Comparison of ENCODE assay signal across 16 mouse cellular contexts in the genomic region with DNA sequence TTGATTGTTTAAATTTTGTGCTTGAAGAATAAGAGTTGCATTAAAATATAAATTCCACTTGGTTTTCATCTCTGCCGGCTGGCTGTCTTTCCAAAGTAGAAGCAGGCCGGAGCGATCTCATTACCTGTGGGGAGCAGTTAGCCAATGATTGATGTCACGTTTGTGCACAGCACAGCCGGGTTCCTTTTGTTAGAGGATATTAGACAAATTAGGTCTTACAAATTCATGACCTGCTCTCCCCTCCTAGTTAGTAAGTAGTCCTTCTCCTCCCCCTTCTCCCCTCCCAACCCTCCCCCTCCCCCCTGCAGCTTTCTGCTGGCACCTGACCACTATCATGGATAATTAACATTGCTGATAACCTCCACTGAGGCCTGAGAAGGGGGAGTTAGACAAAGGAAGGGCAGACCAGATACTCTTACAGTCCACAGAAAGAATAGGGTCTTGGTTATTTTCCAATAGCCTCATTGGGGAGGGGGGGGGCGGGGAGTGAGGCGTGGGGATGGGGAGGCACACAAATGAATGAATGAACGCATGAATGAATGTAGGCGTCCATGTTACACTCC.
A peak's percentile ranks its signal among the peaks of the same experiment; 100 is the strongest.
DNase-seq lines count a peak whose midpoint lies in the region; ATAC-seq and TF ChIP-seq lines count a peak whose summit lies in the region.
"Had no signal": no experiment of that assay in that cellular context is flagged by ENCODE, and none has a peak within 500 bp of the region (broad histone marks: within the 10 kb centered on the region; RNA-seq: fewer than 3 reads in every experiment).

No protein-coding gene starts in this region.

- peaks cover 14% of the 10 kb centered on the region for H3K4me1 ChIP-seq in forebrain, embryonic 10.5 days
- H3K4me1 ChIP-seq in forebrain, postnatal 0 days (ENCODE audit: insufficient read depth), result no peaks in the 10 kb centered on the region
- peaks cover 11% of the 10 kb centered on the region for H3K4me1 ChIP-seq in midbrain, embryonic 12.5 days
- H3K4me1 ChIP-seq in midbrain, embryonic 15.5 days, result no peaks in the 10 kb centered on the region
- H3K4me1 ChIP-seq in midbrain, embryonic 14.5 days (ENCODE audit: control insufficient read depth, insufficient read depth, low read length), result peaks cover 12% of the 10 kb centered on the region; the same call in 1 of the 2 replicates
- H3K4me1 ChIP-seq: heart, embryonic 12.5 days; liver, embryonic 12.5 days had no signal

- no peak overlapping the region for H3K4me3 ChIP-seq in forebrain, embryonic 10.5 days
- H3K4me3 ChIP-seq in forebrain, postnatal 0 days (ENCODE audit: low read depth, low read length), result no peak overlapping the region
- no peak overlapping the region for H3K4me3 ChIP-seq in midbrain, embryonic 12.5 days
- no peak overlapping the region for H3K4me3 ChIP-seq in midbrain, embryonic 15.5 days
- no peak overlapping the region for H3K4me3 ChIP-seq in midbrain, embryonic 14.5 days (replicated peaks; ENCODE audit: low read depth, low read length)
- H3K4me3 ChIP-seq: gastrocnemius, adult 2 months; heart, embryonic 12.5 days; liver, embryonic 12.5 days had no signal

- no peak overlapping the region for H3K4me2 ChIP-seq in forebrain, postnatal 0 days (ENCODE audit: low read depth)
- no peak overlapping the region for H3K4me2 ChIP-seq in midbrain, embryonic 12.5 days (replicated peaks)
- H3K4me2 ChIP-seq in midbrain, embryonic 15.5 days, result no peak overlapping the region
- H3K4me2 ChIP-seq in midbrain, embryonic 14.5 days (ENCODE audit: low read length), result no peak overlapping the region
- H3K4me2 ChIP-seq: heart, embryonic 12.5 days; liver, embryonic 12.5 days; lung, embryonic 14.5 days had no signal

- peak; percentile 23 for DNase-seq in forebrain, embryonic 10.5 days (ENCODE audit: extremely low spot score, low spot score)
- DNase-seq in forebrain, postnatal 0 days, result no peak
- peak; percentile 49 for DNase-seq in midbrain, embryonic 14.5 days
- no peak for DNase-seq in urinary bladder, postnatal 36 days (ENCODE audit: low spot score in 2 of 2)
- no peak for DNase-seq in frontal cortex, postnatal 25 days (ENCODE audit: low spot score in 2 of 2)
- DNase-seq: adrenal gland, postnatal 10 days; cerebellum, adult 11-12 months; gastrocnemius, adult 2 months; lung, embryonic 14.5 days; right cerebral cortex, postnatal 14 days had no signal

- 45% methylated on average over 9 of the region's 9 CpGs for WGBS in forebrain, embryonic 10.5 days
- WGBS in forebrain, postnatal 0 days, result 16% methylated on average over 9 of the region's 9 CpGs
- WGBS in midbrain, embryonic 12.5 days, result 45% methylated on average over 9 of the region's 9 CpGs
- 37% methylated on average over 9 of the region's 9 CpGs for WGBS in midbrain, embryonic 15.5 days
- 34% methylated on average over 9 of the region's 9 CpGs for WGBS in midbrain, embryonic 14.5 days

- no peak overlapping the region for H3K27ac ChIP-seq in forebrain, embryonic 10.5 days
- no peak overlapping the region for H3K27ac ChIP-seq in forebrain, postnatal 0 days (ENCODE audit: low read depth, low read length)
- H3K27ac ChIP-seq in midbrain, embryonic 12.5 days (replicated peaks), result peak overlapping the region; percentile 20; the same call in 1 of the 2 replicates
- no peak overlapping the region for H3K27ac ChIP-seq in midbrain, embryonic 15.5 days
- H3K27ac ChIP-seq in midbrain, embryonic 14.5 days (replicated peaks; ENCODE audit: low read depth, low read length), result no peak overlapping the region
- H3K27ac ChIP-seq: gastrocnemius, adult 2 months; liver, embryonic 12.5 days; macrophage had no signal

- ATAC-seq in forebrain, postnatal 0 days, result no peak
- ATAC-seq in midbrain, embryonic 12.5 days (ENCODE audit: low FRiP score, low read depth), result peak; percentile 54; the same call in 1 of the 2 replicates
- ATAC-seq in midbrain, embryonic 15.5 days (replicated peaks), result no peak
- ATAC-seq in midbrain, embryonic 14.5 days (ENCODE audit: low FRiP score, low TSS enrichment), result no peak
- ATAC-seq: intestine, embryonic 16.5 days; liver, embryonic 12.5 days had no signal

- no peak overlapping the region for H3K9ac ChIP-seq in forebrain, postnatal 0 days
- no peak overlapping the region for H3K9ac ChIP-seq in midbrain, embryonic 12.5 days (replicated peaks)
- no peak overlapping the region for H3K9ac ChIP-seq in midbrain, embryonic 15.5 days
- no peak overlapping the region for H3K9ac ChIP-seq in midbrain, embryonic 14.5 days (replicated peaks; ENCODE audit: low read length)
- H3K9ac ChIP-seq: heart, embryonic 12.5 days; liver, embryonic 12.5 days; lung, embryonic 14.5 days had no signal

- no peak for TF ChIP-seq CTCF in forebrain, postnatal 0 days (IDR thresholded peaks at IDR 0.05; ENCODE audit: low read depth)

- H3K9me3 ChIP-seq in forebrain, embryonic 10.5 days, result no peaks in the 10 kb centered on the region
- H3K9me3 ChIP-seq in forebrain, postnatal 0 days (ENCODE audit: low read length), result no peaks in the 10 kb centered on the region
- no peaks in the 10 kb centered on the region for H3K9me3 ChIP-seq in midbrain, embryonic 12.5 days
- no peaks in the 10 kb centered on the region for H3K9me3 ChIP-seq in midbrain, embryonic 15.5 days
- no peaks in the 10 kb centered on the region for H3K9me3 ChIP-seq in midbrain, embryonic 14.5 days (ENCODE audit: control insufficient read depth, low read length)
- H3K9me3 ChIP-seq: heart, embryonic 12.5 days; liver, embryonic 12.5 days had no signal

- no peaks in the 10 kb centered on the region for H3K36me3 ChIP-seq in forebrain, embryonic 10.5 days (replicated peaks)
- H3K36me3 ChIP-seq in forebrain, postnatal 0 days (ENCODE audit: insufficient read depth), result no peaks in the 10 kb centered on the region
- no peaks in the 10 kb centered on the region for H3K36me3 ChIP-seq in midbrain, embryonic 12.5 days
- H3K36me3 ChIP-seq in midbrain, embryonic 15.5 days (replicated peaks), result no peaks in the 10 kb centered on the region
- H3K36me3 ChIP-seq in midbrain, embryonic 14.5 days (ENCODE audit: control insufficient read depth, insufficient read depth, low read length), result no peaks in the 10 kb centered on the region
- H3K36me3 ChIP-seq: heart, embryonic 12.5 days; liver, embryonic 12.5 days had no signal

- peaks cover 24% of the 10 kb centered on the region for H3K27me3 ChIP-seq in forebrain, embryonic 10.5 days (ENCODE audit: poor library complexity, severe bottlenecking)
- H3K27me3 ChIP-seq in forebrain, postnatal 0 days (ENCODE audit: insufficient read depth, low read length), result no peaks in the 10 kb centered on the region
- H3K27me3 ChIP-seq in midbrain, embryonic 12.5 days, result no peaks in the 10 kb centered on the region
- H3K27me3 ChIP-seq in midbrain, embryonic 15.5 days (replicated peaks), result no peaks in the 10 kb centered on the region
- no peaks in the 10 kb centered on the region for H3K27me3 ChIP-seq in midbrain, embryonic 14.5 days (ENCODE audit: control insufficient read depth, insufficient read depth, low read length)
- H3K27me3 ChIP-seq: heart, embryonic 12.5 days; liver, embryonic 12.5 days had no signal

Comparison
In these comparisons a context has a peak if more than half of its experiments do, and no peak if none do; other contexts are left out.
1. DNase-seq: peak in forebrain, embryonic 10.5 days (single experiment) and midbrain, embryonic 14.5 days (single experiment); none in forebrain, postnatal 0 days (single experiment), urinary bladder, postnatal 36 days (0 of 2) and frontal cortex, postnatal 25 days (0 of 2).